Mouse (Mus musculus): Measurements from ENCODE around the gene Atp13a3. TPM values are rescaled to one million over a fixed set of nuclear protein-coding genes. Genes with fewer than 3 reads are reported as not detected.
A peak's percentile ranks its signal among the peaks of the same experiment; 100 is the strongest.

Gene Atp13a3
- polyA plus RNA-seq, 1 experiment from 2014 or later, result 10.5 TPM

DNA sequence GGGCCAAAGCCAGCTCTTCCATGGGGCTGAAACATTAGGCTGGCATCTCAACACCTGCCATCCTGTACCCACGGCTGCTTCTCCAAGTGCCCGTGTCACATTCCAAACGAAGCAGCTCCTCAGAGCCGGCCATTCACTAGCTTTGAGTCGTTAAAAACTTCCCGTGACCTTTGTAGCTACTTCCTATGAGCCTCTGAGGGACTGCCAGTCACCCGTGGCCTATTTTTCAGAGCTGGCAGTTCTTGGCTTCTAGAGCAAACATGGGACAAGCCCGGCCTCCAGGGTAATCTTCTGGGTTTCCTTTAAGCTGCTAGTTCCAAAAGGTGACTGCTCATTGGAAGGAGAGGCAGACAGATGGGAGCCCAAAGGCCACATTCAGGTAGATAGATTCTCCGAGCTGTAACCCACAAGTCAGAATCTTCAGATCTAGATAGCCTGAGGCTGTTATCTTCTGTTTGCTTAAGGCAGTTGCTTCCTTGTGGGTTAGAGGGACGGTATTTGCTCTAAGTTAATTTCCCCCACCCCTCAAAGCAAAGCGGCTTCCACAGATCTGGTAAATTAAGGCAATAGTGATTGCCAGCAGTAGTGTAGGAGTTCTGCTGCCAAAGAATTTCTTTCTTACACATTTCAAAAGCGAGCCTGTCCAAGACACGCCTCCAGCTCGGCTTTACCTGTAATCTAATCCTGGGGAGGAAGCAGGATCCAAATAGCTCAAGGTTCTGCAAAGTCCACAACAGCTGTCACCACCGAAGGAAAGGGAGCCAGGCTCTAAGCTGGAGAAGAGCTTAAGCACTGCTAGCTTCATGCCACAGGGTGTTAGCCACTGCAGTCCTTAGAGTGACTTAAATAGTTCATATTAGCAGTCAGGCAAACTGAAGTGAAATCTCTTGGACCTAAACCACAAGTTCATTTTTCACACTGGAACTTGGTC lies 8.4 kb downstream of the Atp13a3 start:
- Histone ChIP-seq H3K27me3 (ENCODE audit: poor library complexity, severe bottlenecking) (no peaks in the 10 kb centered on the region), H3K9me3 (peaks cover 7% of the 10 kb centered on the region; the same call in 1 of the 2 replicates), H3K4me3 (no peak overlapping the region), H3K36me3 (replicated peaks) (no peaks in the 10 kb centered on the region), H3K27ac (no peak overlapping the region), H3K4me1 (peaks cover 10% of the 10 kb centered on the region)
- DNase-seq (ENCODE audit: extremely low spot score, low spot score), result no peak
- WGBS, result 60% methylated on average over 15 of the region's 15 CpGs

DNA sequence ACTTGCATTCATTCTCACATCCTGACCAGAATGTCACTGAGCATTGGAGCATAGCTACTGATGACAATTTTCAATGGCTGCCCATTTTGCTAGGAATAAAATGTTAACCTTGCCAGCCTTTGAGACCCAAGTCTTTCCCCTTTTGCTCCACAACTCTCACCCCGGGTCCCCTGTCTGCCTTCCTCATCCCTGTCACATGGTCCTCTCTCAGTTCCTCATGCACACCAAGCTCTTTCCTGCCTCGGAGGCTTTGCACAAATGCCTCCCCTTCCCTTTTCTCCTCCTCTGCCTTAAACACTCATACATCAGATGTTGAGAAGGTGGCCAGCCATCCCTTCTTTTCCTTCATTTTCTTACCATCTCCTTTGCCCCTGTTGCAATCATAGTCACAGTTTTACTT lies 10.6 kb downstream of the Atp13a3 start:
- peaks cover 5% of the 10 kb centered on the region for H3K27me3 ChIP-seq (ENCODE audit: poor library complexity, severe bottlenecking)
- H3K4me1 ChIP-seq, result peaks cover 10% of the 10 kb centered on the region
- H3K27ac ChIP-seq, result no peak overlapping the region
- H3K9me3 ChIP-seq, result peaks cover 7% of the 10 kb centered on the region; the same call in 1 of the 2 replicates
- no peak for DNase-seq (ENCODE audit: extremely low spot score, low spot score)
- WGBS, result 85% methylated on average over 2 of the region's 2 CpGs
- no peak overlapping the region for H3K4me3 ChIP-seq
- no peaks in the 10 kb centered on the region for H3K36me3 ChIP-seq (replicated peaks)

GRCm38 (mm10) chr16:30390650-30391340 lies 15.0 kb downstream of the Atp13a3 start:
- peaks cover 12% of the 10 kb centered on the region for H3K36me3 ChIP-seq (replicated peaks)
- H3K9me3 ChIP-seq, result peaks cover 7% of the 10 kb centered on the region; the same call in 1 of the 2 replicates
- peaks cover 30% of the 10 kb centered on the region for H3K4me1 ChIP-seq
- H3K27ac ChIP-seq, result no peak overlapping the region
- no peak overlapping the region for H3K4me3 ChIP-seq
- no peak for DNase-seq (ENCODE audit: extremely low spot score, low spot score)
- peaks cover 13% of the 10 kb centered on the region for H3K27me3 ChIP-seq (ENCODE audit: poor library complexity, severe bottlenecking)
- 92% methylated on average over 5 of the region's 5 CpGs for WGBS

GRCm38 (mm10) chr16:30389831-30390649 lies 15.7 kb downstream of the Atp13a3 start:
- no peak for DNase-seq (ENCODE audit: extremely low spot score, low spot score)
- H3K9me3 ChIP-seq, result peaks cover 7% of the 10 kb centered on the region; the same call in 1 of the 2 replicates
- H3K27me3 ChIP-seq (ENCODE audit: poor library complexity, severe bottlenecking), result peaks cover 13% of the 10 kb centered on the region
- peaks cover 30% of the 10 kb centered on the region for H3K4me1 ChIP-seq
- 79% methylated on average over 9 of the region's 9 CpGs for WGBS
- peaks cover 20% of the 10 kb centered on the region for H3K36me3 ChIP-seq (replicated peaks)
- H3K4me3 ChIP-seq, result peak overlapping the region; percentile 95
- no peak overlapping the region for H3K27ac ChIP-seq

- Histone ChIP-seq H3K4me3 (peak overlapping the region; percentile 95), H3K27me3 (ENCODE audit: poor library complexity, severe bottlenecking) (peaks cover 13% of the 10 kb centered on the region), H3K27ac (peak overlapping the region; percentile 96), H3K4me1 (peaks cover 30% of the 10 kb centered on the region), H3K36me3 (replicated peaks) (peaks cover 28% of the 10 kb centered on the region), H3K9me3 (peaks cover 7% of the 10 kb centered on the region; the same call in 1 of the 2 replicates)
- peak; percentile 64 for DNase-seq (ENCODE audit: extremely low spot score, low spot score)
- WGBS, result 7% methylated on average over 17 of the region's 17 CpGs
These were observed 16.5 kb downstream of the Atp13a3 start for GRCm38 (mm10) chr16:30389210-30389684.

DNA sequence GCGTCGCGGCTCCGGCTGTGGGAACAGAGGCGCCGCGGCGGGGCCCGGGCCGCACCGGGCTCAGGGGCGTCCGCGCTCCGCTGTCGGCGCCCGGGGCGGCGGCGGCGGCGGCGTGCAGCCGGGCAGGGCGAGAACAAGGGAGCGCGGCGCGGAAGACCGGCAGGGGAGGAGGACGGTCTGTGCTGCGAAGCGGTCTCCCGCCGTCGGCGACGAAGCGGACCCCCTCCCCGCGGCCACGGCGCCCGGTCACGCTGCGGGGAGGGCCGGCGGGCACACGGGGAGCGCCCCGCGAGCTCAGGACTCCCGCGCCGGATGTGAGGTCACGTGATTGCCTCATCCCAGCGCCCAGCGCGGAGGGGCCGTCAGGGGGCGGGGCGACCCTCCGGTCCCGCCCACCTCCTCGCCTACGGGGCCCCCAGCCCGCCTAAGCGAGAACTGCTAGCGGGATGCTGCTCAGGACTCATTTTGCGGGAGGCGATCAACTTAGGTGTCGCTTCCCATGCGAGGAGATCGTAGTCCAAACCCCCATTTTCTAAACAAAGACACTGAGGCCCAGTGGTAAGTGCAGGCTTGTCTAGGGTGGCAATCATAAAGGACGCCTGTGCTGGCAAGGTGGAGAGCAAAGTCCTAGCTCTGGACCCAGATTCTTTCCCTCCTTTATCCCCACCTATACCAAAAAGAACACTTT lies 17.1 kb downstream of the Atp13a3 start:
- Histone ChIP-seq H3K36me3 (replicated peaks) (peaks cover 33% of the 10 kb centered on the region), H3K27me3 (ENCODE audit: poor library complexity, severe bottlenecking) (peaks cover 13% of the 10 kb centered on the region), H3K9me3 (peaks cover 7% of the 10 kb centered on the region; the same call in 1 of the 2 replicates), H3K4me1 (peaks cover 30% of the 10 kb centered on the region), H3K4me3 (peak overlapping the region; percentile 95), H3K27ac (peak overlapping the region; percentile 96)
- WGBS, result 3% methylated on average over 69 of the region's 76 CpGs
- DNase-seq (ENCODE audit: extremely low spot score, low spot score), result peak; percentile 91

DNA sequence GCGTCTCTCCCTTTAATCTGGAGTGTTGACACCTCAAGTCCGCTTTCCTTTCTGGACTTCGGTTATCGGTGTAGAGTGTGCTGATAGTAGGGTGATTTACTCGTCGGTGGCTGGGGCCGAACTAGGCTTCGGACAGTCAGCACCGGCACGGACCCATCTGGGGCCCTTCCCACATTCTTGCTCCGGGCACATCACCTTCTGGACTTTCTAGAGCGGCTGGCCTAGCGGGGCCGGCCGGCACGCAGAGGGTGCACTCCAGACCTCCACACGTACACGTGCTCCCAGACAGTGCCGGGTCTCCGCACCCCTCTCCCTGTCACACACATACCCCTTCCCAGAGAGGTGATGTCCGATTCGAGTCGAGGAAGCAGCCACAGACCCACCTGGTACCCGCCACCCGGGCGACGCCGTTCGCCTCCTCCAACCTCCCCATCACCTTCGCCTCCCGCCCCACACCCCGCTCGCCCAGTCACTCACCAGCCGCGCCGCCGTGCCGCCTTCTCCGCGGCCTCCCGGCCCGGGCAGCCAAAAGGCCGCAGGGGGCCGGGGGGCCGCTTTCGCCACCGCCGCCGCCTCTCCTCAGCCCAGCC lies 17.8 kb downstream of the Atp13a3 start:
- H3K9me3 ChIP-seq, result peaks cover 3% of the 10 kb centered on the region; the same call in 1 of the 2 replicates
- H3K27me3 ChIP-seq (ENCODE audit: poor library complexity, severe bottlenecking), result peaks cover 13% of the 10 kb centered on the region
- H3K4me3 ChIP-seq, result peak overlapping the region; percentile 95
- peaks cover 40% of the 10 kb centered on the region for H3K36me3 ChIP-seq (replicated peaks)
- H3K4me1 ChIP-seq, result peaks cover 30% of the 10 kb centered on the region
- WGBS, result under 1% methylated on average over 49 of the region's 49 CpGs
- H3K27ac ChIP-seq, result peak overlapping the region; percentile 96
- DNase-seq (ENCODE audit: extremely low spot score, low spot score), result peak; percentile 44

- H3K4me3 ChIP-seq, result peak overlapping the region; percentile 95
- peaks cover 30% of the 10 kb centered on the region for H3K4me1 ChIP-seq
- WGBS, result 84% methylated on average over 8 of the region's 8 CpGs
- no peak for DNase-seq (ENCODE audit: extremely low spot score, low spot score)
- H3K27ac ChIP-seq, result no peak overlapping the region
- peaks cover 13% of the 10 kb centered on the region for H3K27me3 ChIP-seq (ENCODE audit: poor library complexity, severe bottlenecking)
- no peaks in the 10 kb centered on the region for H3K9me3 ChIP-seq
- peaks cover 49% of the 10 kb centered on the region for H3K36me3 ChIP-seq (replicated peaks)
These were observed 18.8 kb downstream of the Atp13a3 start for GRCm38 (mm10) chr16:30386911-30387439.

DNA sequence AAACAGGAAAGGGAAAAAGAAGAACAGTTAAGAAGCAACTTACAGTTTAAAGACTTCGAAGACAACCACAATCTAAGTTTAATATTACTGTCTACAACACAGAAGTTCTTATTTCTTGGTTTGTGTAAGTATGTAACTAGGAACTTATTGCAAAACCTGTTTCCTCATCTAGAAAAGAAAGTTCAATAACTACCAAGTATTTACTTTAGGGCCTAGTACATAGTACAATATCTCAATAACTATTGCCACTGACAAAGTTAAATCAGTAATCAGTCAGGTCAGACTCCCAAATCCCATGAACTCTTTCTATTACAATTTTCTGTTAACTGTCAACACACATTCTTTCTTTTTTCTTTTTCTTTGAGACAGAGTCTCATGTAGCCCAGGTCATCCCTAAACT lies 20.2 kb downstream of the Atp13a3 start:
- WGBS, result 92% methylated on average over 1 of the region's 1 CpGs
- Histone ChIP-seq H3K4me1 (peaks cover 30% of the 10 kb centered on the region), H3K27ac (no peak overlapping the region), H3K36me3 (replicated peaks) (peaks cover 58% of the 10 kb centered on the region), H3K27me3 (ENCODE audit: poor library complexity, severe bottlenecking) (peaks cover 11% of the 10 kb centered on the region), H3K4me3 (no peak overlapping the region), H3K9me3 (no peaks in the 10 kb centered on the region)
- no peak for DNase-seq (ENCODE audit: extremely low spot score, low spot score)

GRCm38 (mm10) chr16:30376237-30376636 lies 29.5 kb downstream of the Atp13a3 start:
- no peaks in the 10 kb centered on the region for H3K4me1 ChIP-seq
- no peak overlapping the region for H3K4me3 ChIP-seq
- no peak overlapping the region for H3K27ac ChIP-seq
- DNase-seq (ENCODE audit: extremely low spot score, low spot score), result no peak
- no peaks in the 10 kb centered on the region for H3K9me3 ChIP-seq
- 87% methylated on average over 3 of the region's 3 CpGs for WGBS
- H3K27me3 ChIP-seq (ENCODE audit: poor library complexity, severe bottlenecking), result no peaks in the 10 kb centered on the region
- peaks cover 29% of the 10 kb centered on the region for H3K36me3 ChIP-seq (replicated peaks)

DNA sequence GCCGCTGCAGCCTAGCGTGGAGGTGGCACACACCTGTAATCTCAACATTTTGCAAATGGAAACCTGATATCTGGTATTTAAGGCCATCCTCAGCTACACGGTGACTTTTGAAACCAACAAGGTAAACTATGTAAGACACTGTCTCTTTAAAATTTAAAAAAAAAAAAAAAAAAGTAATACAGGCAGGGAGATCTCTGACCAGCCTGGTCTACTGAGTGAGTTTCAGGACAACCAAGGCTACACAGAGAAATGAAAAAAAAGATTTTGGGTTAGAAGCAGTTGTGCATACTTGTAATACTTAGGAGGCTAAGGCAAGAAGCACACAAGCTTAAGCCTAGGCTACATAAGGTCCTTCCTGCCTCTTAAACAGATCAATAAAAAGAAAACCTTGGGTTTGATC lies 30.8 kb downstream of the Atp13a3 start:
- Histone ChIP-seq H3K27ac (no peak overlapping the region), H3K9me3 (no peaks in the 10 kb centered on the region), H3K36me3 (replicated peaks) (peaks cover 16% of the 10 kb centered on the region), H3K4me1 (no peaks in the 10 kb centered on the region), H3K4me3 (no peak overlapping the region), H3K27me3 (ENCODE audit: poor library complexity, severe bottlenecking) (no peaks in the 10 kb centered on the region)
- no peak for DNase-seq (ENCODE audit: extremely low spot score, low spot score)
- WGBS, result 89% methylated on average over 3 of the region's 3 CpGs
